Mouse (Mus musculus) G1E (cell line): Measurements from ENCODE around the gene Dab2. TPM values are rescaled to one million over a fixed set of nuclear protein-coding genes. Genes with fewer than 3 reads are reported as not detected.

ENCODE experiments used
- ATAC-seq: 2 replicates; pipeline ENCODE4 v1.8.0; 2016; ENCODE audit warnings: mild to moderate bottlenecking; ENCODE audit not compliant: insufficient number of reproducible peaks, poor library complexity, low FRiP score, severe bottlenecking; ENCODE audit errors: extremely low read depth
- DNase-seq: peaks from one replicate; pipeline ENCODE4 v3.0.0; 2012; ENCODE audit warnings: low spot score
- H3K27me3 ChIP-seq: 2 replicates; pipeline ENCODE4 v1.6.1; 2012; ENCODE audit warnings: mild to moderate bottlenecking, low read length, inconsistent platforms; ENCODE audit not compliant: insufficient read depth
- H3K36me3 ChIP-seq: replicated peaks from 2 replicates; pipeline ENCODE3; 2012; ENCODE audit warnings: mild to moderate bottlenecking, inconsistent platforms
- H3K4me1 ChIP-seq: 2 replicates; pipeline ENCODE4 v1.6.1; 2012; ENCODE audit warnings: low read depth, low read length, inconsistent platforms, mixed read lengths; ENCODE audit not compliant: insufficient read depth
- H3K4me3 ChIP-seq: 2 replicates; pipeline ENCODE4 v1.5.1; 2012; ENCODE audit warnings: low read depth, mild to moderate bottlenecking, inconsistent platforms, low read length, moderate library complexity, mixed read lengths
- H3K9me3 ChIP-seq: replicated peaks from 2 replicates; pipeline ENCODE4 v1.6.1; 2012; ENCODE audit warnings: inconsistent platforms
- CTCF ChIP-seq: IDR thresholded peaks from 2 replicates; pipeline ENCODE4 v1.5.1; 2012; ENCODE audit warnings: low read depth, low read length, inconsistent platforms, mixed read lengths
- GATA1 ChIP-seq: IDR thresholded peaks from 2 replicates; pipeline ENCODE4 v1.6.1; 2012; ENCODE audit warnings: borderline replicate concordance, low read length, inconsistent platforms, mixed read lengths
- GATA2 ChIP-seq: IDR thresholded peaks from 2 replicates; pipeline ENCODE4 v1.6.1; 2012; ENCODE audit warnings: low read depth, low read length, inconsistent platforms, borderline replicate concordance
- POLR2AphosphoS5 ChIP-seq: IDR thresholded peaks from 2 replicates; pipeline ENCODE4 v1.6.1; 2012; ENCODE audit warnings: low read depth, low read length, inconsistent platforms; ENCODE audit not compliant: insufficient replicate concordance
- TAL1 ChIP-seq: conservative IDR thresholded peaks from 2 replicates; pipeline ENCODE4 v1.6.1; 2012; ENCODE audit warnings: low read depth, low read length, inconsistent platforms, mixed read lengths
- polyA plus RNA-seq: library from polyadenylated mRNA; stranded (reverse); fragments of >175 nt; gene quantifications from 2 replicates; pipeline ENCODE4 v1.2.3, GENCODE M21; 2012
- total RNA-seq, 2 experiments: library from RNA; stranded (forward) in 1 of 2; stranded (reverse) in 1 of 2; fragments of 200-1000 nt in 1 of 2; fragments of >200 nt in 1 of 2; fragmentation: Nextera tagmentation in 1 of 2; gene quantifications; 2 replicates each; pipeline ENCODE4 v1.2.3; 2014 to 2017

Gene Dab2
- total and polyA plus RNA-seq, 3 experiments = 0.38 TPM; not detected in 2

GRCm38 (mm10) chr15:6404172-6404571 lies 104.6 kb downstream of the Dab2 start:
- Histone ChIP-seq H3K4me1 (no peaks in the 10 kb centered on the region), H3K9me3 (no peaks in the 10 kb centered on the region), H3K27me3 (no peaks in the 10 kb centered on the region), H3K4me3 (no peak overlapping the region), H3K36me3 (no peaks in the 10 kb centered on the region)
- ATAC-seq (no peak), DNase-seq (no peak)
- TF ChIP-seq GATA2 (no peak), TAL1 (no peak), CTCF (no peak), POLR2AphosphoS5 (no peak), GATA1 (no peak)

DNA sequence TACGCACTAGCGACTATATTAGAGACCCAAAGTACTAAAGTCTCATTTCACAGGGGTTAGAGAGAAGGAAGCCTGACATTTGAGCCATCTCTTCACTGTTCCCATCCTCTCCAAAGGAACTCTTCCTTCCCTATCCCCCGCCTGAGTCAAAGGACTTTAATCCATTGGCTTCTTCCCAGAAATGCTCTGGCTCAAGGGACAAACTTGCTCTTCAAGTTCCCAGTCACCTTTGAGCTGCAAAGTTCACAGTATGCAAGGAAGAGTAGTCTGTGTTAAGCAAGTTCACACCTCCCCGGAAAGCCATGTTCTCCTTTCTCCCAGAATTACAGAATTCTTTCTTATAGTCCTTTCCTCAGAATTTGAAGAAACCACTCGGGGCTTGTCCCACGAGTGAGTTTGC lies 107.2 kb downstream of the Dab2 start:
- TF ChIP-seq TAL1 (no peak), POLR2AphosphoS5 (no peak), CTCF (no peak)
- DNase-seq (no peak), ATAC-seq (no peak)
- Histone ChIP-seq H3K27me3 (peaks cover 4% of the 10 kb centered on the region; the same call in 1 of the 2 replicates), H3K36me3 (no peaks in the 10 kb centered on the region), H3K9me3 (no peaks in the 10 kb centered on the region), H3K4me3 (no peak overlapping the region), H3K4me1 (no peaks in the 10 kb centered on the region)

DNA sequence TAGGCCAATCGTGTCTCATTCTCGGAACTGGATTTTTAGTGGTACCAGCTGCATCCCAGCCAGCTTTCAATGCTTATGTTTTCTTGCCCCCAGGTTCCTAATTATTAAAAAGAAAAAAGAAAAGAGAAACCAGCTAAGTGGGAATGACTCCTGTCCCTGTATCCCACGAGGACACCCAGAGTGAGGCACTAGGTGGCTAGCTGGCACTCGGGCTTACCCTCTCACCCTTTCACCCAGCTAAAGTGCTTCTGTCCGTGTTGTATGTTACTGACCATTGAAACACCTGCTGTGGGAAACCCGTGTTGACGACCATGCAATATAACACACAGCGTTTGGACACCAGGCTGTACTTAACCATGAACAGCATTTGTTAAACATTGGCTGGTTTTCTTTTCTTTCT lies 109.4 kb downstream of the Dab2 start:
- H3K9me3 ChIP-seq = no peaks in the 10 kb centered on the region
- H3K36me3 ChIP-seq = no peaks in the 10 kb centered on the region
- no peak for ATAC-seq
- no peaks in the 10 kb centered on the region for H3K4me1 ChIP-seq
- peaks cover 4% of the 10 kb centered on the region; the same call in 1 of the 2 replicates for H3K27me3 ChIP-seq
- no peak for TF ChIP-seq CTCF
- no peak for TF ChIP-seq POLR2AphosphoS5
- TF ChIP-seq TAL1 = no peak
- no peak for TF ChIP-seq GATA1
- no peak for TF ChIP-seq GATA2
- no peak overlapping the region for H3K4me3 ChIP-seq
- DNase-seq = no peak

GRCm38 (mm10) chr15:6410161-6410560 lies 110.6 kb downstream of the Dab2 start:
- Histone ChIP-seq H3K4me3 (no peak overlapping the region), H3K36me3 (no peaks in the 10 kb centered on the region), H3K4me1 (no peaks in the 10 kb centered on the region), H3K27me3 (peaks cover 4% of the 10 kb centered on the region; the same call in 1 of the 2 replicates), H3K9me3 (no peaks in the 10 kb centered on the region)
- DNase-seq (no peak), ATAC-seq (no peak)
- TF ChIP-seq CTCF (no peak), POLR2AphosphoS5 (no peak), GATA2 (no peak), GATA1 (no peak), TAL1 (no peak)

- no peaks in the 10 kb centered on the region for H3K9me3 ChIP-seq
- no peaks in the 10 kb centered on the region for H3K36me3 ChIP-seq
- H3K4me3 ChIP-seq = no peak overlapping the region
- H3K4me1 ChIP-seq = no peaks in the 10 kb centered on the region
- H3K27me3 ChIP-seq = peaks cover 4% of the 10 kb centered on the region; the same call in 1 of the 2 replicates
- no peak for TF ChIP-seq CTCF
- TF ChIP-seq TAL1 = no peak
- TF ChIP-seq GATA2 = no peak
- no peak for TF ChIP-seq GATA1
- no peak for TF ChIP-seq POLR2AphosphoS5
- DNase-seq (no peak), ATAC-seq (no peak)
Observed at GRCm38 (mm10) chr15:6411334-6411733, 111.7 kb downstream of the Dab2 start.

DNA sequence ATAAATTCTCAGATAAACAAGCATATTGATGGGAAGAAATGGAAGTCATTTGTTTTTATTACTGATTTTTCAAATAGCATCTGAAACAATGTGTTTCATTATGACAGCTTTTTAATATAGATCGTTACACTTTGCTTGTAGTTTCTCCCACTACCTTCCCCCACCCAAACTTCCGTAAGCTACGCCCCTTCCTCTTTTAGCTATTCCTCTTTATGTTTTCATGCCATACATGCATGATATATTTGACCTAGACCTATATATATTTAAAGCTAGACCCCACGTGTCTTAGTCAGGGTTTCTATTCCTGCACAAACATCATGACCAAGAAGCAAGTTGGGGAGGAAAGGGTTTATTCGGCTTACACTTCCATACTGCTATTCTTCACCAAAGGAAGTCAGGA lies 115.7 kb downstream of the Dab2 start:
- Histone ChIP-seq H3K27me3 (peaks cover 13% of the 10 kb centered on the region), H3K4me3 (no peak overlapping the region), H3K36me3 (no peaks in the 10 kb centered on the region), H3K9me3 (no peaks in the 10 kb centered on the region), H3K4me1 (no peaks in the 10 kb centered on the region)
- ATAC-seq (no peak), DNase-seq (no peak)
- TF ChIP-seq GATA2 (no peak), TAL1 (no peak), GATA1 (no peak), CTCF (no peak), POLR2AphosphoS5 (no peak)
